Mouse (Mus musculus) telencephalon, adult 2 months (tissue): ENCODE results near the gene Tspan33.

Experiments used
- DNase-seq: peaks from one replicate; pipeline ENCODE4 v3.0.0-alpha.2; 2011; ENCODE audit warnings: low read depth, low spot score

Tspan33 gene

GRCm38 (mm10) chr6:29697548-29697947 is 3.5 kb downstream of the Tspan33 start:
- DNase-seq, result no peak

GRCm38 (mm10) chr6:29699085-29699745 is 5.2 kb downstream of the Tspan33 start:
- no peak for DNase-seq

GRCm38 (mm10) chr6:29701051-29701450 is 7.0 kb downstream of the Tspan33 start:
- DNase-seq, result no peak

GRCm38 (mm10) chr6:29702126-29702525 is 8.1 kb downstream of the Tspan33 start:
- no peak for DNase-seq

GRCm38 (mm10) chr6:29704143-29704542 is 10.1 kb downstream of the Tspan33 start:
- no peak for DNase-seq

DNA sequence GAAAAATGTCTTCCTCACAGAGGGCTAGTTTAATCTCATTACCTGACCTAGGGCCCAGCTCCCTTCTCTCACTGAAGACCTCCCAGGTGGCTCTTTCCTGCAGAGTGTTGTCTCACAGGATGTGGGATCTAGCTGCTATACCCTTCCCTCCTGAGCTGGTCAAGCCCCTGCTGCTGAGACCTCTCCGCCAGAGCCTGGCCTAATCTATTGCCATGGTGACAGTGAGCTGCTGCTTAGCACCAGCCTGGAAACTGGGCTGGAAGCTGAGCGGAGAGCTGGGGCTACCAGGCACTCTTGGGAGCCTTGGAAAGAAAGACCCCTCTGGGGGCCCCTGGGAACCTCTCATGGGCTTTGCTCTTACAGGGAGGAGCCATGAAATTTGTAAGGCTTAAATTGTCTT is 13.9 kb downstream of the Tspan33 start:
- no peak for DNase-seq

DNA sequence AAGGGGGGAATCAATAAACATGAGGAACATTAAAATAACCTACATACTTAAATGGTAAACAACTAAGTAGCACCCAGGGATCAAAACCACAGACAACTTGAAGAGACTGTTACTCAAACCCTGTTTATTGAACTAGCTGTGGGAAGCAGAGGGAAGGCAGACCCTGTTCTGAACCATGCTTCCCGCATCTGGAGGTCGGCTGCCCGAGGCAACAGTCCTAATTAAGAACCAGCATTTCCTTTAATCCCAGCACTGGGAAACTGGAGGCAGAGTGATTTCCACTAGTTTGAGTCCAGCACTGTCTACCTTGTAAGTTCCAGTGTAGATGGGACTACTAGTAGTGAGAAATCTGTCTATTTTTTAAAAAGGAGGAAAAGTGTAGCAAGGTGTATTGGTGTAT is 17.3 kb downstream of the Tspan33 start:
- DNase-seq, result no peak

DNA sequence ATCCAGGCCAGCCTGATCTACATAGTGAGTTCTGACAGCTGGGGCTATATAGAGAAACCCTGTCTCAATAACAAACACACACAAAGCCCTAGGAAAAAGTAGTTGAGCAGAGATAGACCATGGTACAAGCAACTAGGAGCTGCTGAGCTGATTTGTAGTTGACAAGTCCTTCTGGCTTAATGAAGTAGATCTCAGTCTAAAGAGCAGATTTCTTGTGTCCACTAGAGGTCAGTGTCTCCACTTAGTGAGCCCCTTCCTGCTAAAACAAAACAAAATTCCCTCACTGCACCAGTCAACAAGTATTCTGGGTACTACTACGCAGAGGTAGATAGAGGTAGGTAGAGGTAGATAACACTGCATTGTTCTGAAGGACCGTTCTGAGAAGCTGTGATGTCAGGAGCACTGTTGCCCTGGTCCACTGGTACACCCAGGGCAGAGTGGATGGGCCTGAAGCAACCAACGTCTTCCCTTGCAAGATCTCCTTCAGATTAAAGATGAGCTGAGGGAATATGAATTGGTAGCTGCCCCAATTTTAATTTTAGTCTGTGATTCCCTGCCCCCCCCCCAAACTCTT is 18.1 kb downstream of the Tspan33 start:
- no peak for DNase-seq

- no peak for DNase-seq
These were observed 22.8 kb downstream of the Tspan33 start for GRCm38 (mm10) chr6:29716624-29717365.

DNA sequence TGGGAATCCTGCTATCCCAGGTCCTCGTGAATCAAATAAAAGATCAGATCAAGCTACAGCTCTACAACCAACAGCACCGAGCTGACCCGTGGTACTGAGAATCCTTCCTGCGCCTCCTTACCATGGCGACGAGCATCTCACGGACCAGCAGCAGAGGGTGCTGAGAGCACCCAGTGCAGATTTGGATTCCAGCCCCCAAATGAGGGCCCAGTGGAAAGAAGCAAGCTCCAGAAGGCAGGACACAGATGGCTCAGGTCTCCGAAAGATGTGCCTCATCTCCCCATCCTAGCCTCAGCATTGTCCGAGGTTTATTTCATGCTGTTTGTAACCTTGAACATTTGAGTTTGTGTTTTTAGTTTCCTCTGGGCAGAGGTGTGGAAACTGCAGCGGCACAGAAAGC is 23.5 kb downstream of the Tspan33 start:
- DNase-seq, result no peak

DNA sequence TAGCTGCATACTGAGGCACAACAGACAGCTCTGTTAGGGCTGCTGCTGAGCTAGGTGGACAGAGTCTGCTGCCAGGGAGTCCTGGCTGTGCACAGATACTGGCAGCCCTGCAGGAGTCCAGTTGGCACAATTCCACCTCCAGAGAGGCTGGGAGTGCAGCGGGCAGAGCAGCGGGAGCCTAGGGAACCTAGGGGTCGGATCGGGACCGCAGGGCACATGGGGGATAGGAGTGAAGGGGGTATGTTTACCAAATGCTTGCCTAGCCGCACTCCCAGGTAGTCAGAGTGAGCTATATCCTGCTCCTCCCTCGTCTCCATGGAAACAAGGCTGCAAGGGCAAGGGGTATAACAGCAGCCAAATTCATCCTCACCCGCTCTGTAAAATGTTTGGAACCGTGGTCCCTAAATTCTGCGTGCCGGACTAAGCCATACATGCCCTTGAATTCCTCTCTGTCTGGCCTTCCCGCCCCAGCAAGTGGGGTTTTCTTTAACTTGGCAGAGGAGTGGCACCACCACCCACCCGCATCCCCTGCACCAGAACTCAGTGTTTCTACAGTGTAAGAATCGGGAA is 24.0 kb downstream of the Tspan33 start:
- DNase-seq, result no peak

DNA sequence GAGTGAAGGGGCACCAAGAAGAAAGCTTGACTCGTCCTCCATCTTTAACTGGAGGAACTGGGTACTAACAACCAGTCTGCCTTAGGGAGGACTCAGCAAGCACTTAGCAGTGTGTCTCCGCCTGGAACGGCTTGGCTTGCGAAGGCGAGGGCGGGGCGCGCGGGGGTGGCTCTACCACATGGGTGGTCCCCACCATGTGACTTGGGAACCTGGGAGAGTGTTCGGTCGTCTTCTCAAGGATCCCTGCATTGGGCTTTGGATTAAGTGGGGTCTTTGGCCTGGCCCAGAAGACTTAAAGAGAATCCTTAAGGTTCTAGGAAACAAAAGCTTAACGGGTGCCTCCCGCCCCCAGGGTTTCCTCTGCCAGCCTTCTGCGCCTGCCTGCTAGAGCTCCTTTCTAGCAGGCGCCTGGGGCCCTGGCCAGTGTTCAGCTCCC is 24.9 kb downstream of the Tspan33 start:
- peak; percentile 52 for DNase-seq

GRCm38 (mm10) chr6:29721890-29722289 is 27.9 kb downstream of the Tspan33 start:
- DNase-seq, result no peak

DNA sequence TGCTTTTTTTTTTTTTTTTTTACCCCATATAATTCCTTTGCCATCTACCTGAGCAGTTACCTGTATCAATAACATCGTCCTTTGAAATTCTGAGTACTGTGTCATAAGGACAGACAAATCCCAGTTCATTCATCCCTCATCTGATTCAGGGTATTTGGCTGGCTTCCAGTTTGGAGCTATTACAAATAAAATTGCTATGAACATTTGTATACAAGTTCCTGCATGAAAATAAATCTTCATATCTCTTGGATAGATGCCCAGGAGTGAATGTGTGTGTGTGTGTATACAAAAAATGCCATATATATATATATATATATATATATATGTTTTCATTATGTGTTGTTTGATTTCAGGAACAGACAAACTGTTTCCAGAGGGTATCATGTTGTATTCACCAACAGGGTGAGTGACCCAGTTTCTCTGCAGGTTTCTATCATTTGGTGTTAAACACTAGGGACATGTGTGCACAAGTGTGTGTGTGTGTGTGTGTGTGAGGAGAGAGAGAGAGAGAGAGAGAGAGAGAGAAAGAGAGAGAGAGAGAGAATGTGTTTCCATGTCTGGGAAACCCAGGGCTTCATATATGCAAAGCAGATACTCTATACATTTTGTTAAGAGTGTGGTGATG is 32.7 kb downstream of the Tspan33 start:
- no peak for DNase-seq

DNA sequence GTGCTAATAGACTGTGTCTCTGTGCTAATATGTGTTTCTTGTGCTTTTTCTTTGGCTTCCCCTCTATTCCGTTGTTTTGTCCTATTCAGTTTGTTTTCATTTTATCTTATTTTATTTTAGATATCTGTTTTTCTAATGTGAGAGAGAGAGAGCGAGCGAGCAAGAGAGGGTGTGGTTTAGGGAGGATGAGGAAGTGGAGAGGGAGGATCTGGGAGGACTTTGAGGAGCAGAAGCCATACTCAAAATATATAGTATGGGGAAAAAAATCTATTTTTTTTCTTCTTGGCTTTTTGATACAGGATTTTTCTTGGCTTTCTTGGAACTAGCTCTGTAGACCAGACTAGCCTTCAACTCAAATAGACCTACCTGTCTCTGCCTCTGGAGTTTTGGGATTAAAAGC is 34.0 kb downstream of the Tspan33 start:
- DNase-seq, result no peak

GRCm38 (mm10) chr6:29729491-29729890 is 35.5 kb downstream of the Tspan33 start:
- no peak for DNase-seq

- DNase-seq, result no peak
These were observed 41.3 kb downstream of the Tspan33 start, which contains the start of gene Smo for GRCm38 (mm10) chr6:29735336-29735688. Smo (plus strand) TSS chr6:29735503.

DNA sequence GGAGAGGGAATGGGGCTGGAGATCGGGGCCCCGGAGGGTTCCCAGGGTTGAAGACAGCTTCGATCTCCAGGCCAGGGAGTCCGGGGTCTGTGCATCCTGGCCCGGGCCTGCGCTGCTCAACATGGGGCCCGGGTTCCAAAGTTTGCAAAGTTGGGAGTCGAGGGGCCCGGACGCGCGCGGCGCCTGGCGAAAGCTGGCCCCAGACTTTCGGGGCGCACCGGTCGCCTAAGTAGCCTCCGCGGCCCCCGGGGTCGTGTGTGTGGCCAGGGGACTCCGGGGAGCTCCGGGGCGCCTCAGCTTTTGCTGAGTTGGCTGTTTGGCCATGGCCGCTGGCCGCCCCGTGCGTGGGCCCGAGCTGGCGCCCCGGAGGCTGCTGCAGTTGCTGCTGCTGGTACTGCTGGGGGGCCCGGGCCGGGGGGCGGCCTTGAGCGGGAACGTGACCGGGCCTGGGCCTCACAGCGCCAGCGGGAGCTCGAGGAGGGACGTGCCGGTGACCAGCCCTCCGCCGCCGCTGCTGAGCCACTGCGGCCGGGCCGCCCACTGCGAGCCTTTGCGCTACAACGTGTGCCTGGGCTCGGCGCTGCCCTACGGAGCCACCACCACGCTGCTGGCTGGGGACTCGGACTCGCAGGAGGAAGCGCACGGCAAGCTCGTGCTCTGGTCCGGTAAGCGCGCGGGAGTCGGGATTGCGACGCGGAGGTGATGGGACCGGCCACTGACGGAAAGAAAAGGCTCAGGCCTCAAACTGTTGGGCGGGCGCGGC is 41.8 kb downstream of the Tspan33 start:
- no peak for DNase-seq

DNA sequence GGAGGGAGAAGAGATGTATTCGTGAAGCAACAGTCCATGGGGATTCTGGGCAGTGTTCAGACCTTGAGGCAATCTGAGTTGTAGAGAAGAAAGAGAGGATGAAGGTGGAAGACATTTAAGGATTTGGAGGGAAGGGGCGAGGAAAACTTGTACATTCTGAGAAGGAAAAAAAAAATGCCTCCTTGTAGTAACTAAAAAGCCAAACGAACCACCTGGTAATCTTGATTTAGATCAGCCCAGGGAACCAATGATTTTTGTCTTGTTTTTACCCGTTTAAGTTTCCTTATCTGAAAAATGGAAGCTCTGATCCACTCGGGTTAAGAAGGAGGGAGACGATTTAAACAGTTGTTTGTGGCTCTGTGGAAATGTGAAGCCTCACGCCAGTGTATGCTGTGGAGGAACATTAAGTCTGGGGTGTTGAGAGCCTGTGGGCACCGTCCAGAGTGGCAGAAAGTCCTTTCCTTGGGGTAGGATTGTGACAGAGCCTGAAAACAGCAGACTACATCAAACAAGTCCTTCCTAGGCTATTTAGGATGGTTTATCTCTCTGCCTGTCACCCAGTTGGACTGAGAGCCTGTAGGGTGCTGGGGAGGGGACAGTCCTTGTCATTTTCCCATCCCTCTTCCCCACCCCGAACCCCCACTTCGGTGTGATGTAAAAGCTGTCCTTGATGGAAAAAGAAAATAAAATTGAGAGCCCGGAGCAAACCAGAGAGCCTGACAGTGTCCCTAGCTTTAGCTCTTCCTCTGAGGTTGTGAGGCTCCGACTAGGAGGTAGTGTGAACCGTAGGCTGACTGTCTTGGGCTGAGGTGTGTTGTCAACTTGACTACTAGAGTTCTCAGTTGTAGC is 42.8 kb downstream of the Tspan33 start:
- DNase-seq, result no peak

GRCm38 (mm10) chr6:29751466-29752152 is 57.6 kb downstream of the Tspan33 start:
- peak; percentile 82 for DNase-seq
